Mouse (Mus musculus) stomach, postnatal 0 days (tissue): ENCODE measurements at regions not wholly inside any gene's neighbourhood (a gene's known extent, or its start where the extent isn't known, plus 50 kb on each side); places are given as distances from the start of the nearest gene placed in this dataset.

Source experiments
- CTCF ChIP-seq: IDR thresholded peaks from 2 replicates; pipeline ENCODE4 v1.5.1; 2016; ENCODE audit warnings: antibody characterized with exemption, low read depth, mild to moderate bottlenecking, moderate library complexity
- EP300 ChIP-seq: optimal IDR thresholded peaks from 2 replicates; pipeline ENCODE3; 2016; ENCODE audit warnings: antibody characterized with exemption

GRCm38 (mm10) chr15:74306543-74306942, 329.6 kb downstream of the Mroh4 start:
- TF ChIP-seq CTCF (no peak), EP300 (no peak)
